Mouse (Mus musculus): ENCODE results near the gene Abr. TPM values are rescaled to one million over a fixed set of nuclear protein-coding genes. Genes with fewer than 3 reads are reported as not detected.
A peak's percentile ranks its signal among the peaks of the same experiment; 100 is the strongest.

Gene Abr
- total RNA-seq, 2 experiments from 2014 or later: 45.8 to 84.4 TPM

DNA sequence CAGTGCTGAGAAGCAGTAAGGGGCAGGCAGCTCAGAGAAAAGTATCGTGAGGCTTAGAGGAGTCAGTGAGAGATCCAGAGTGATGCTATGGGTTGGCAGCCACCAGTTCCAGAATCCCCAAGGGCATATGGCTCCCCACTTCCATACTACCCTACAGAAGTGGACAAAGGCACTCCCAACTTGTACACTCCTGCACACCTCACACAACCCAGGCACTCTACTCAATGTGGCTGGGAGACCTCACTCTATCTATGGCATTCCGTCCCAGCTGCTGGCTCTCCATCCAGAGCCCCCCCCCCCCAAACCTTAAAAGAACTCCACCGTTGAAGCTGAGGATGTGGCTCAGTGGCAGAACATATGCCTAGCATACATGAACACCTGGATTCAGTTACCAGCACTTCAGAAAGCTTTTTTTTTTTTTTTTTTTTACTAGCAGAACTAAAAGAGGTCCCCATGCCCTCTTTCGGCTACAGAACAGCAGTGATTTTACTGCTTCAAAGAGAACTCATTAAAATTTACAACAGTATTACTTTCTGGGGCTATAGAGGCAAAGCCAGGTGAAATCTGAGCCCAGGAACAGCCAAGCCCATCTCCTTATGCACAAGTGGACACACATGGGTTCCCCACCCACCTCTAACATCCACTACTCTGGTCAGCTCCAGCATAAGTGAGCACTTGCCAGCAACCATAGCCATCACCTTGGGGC lies 96.3 kb downstream of the Abr start:
- ATAC-seq (ENCODE audit: poor library complexity, severe bottlenecking): no peak

GRCm38 (mm10) chr11:76524947-76525346 lies 97.2 kb downstream of the Abr start:
- ATAC-seq (ENCODE audit: poor library complexity, severe bottlenecking): peak; percentile 78

- ATAC-seq (ENCODE audit: poor library complexity, severe bottlenecking): no peak
These were observed 98.8 kb downstream of the Abr start for GRCm38 (mm10) chr11:76523356-76523755.

DNA sequence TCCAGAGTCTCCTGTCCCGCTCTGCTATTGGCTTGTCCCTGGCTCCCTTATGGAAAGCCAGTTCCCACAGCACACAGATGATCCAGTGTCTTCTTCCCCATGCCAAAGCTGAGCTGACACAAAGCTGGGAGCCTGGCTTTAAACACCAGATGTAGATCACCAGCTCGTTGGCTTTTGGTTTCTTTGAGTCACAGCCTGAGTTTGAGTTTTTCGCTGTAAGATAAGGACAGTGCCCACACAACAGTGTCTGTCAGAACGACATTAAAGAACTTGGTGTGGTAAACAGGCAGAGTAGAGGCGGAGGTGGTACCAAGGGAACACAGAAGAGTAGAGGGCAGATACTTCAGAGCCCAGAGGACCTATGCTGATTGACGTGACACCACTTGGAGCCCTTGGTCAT lies 101.2 kb downstream of the Abr start:
- ATAC-seq (ENCODE audit: poor library complexity, severe bottlenecking): no peak

- ATAC-seq (ENCODE audit: poor library complexity, severe bottlenecking): no peak
These were observed 103.5 kb downstream of the Abr start for GRCm38 (mm10) chr11:76518613-76519012.

GRCm38 (mm10) chr11:76518125-76518524 lies 104.0 kb downstream of the Abr start:
- ATAC-seq (ENCODE audit: poor library complexity, severe bottlenecking): no peak

DNA sequence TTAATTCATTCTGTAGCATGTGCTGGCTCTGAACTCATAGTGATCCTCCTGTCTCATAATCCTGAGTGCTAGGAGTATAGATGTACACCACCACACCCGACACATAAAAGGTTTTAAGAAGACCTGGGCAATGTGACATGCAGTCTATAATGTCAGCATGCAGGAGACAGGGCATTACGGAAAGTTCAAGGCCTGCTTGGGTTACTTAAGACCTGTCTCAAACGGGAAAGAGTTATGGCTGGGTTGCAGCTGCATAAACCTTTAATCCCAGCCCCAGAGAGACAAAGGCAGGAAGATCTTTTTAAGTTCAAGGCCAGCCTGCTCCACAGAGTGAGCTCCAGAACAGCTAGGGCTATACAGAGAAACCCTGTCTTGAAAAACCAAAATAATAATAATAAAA lies 105.2 kb downstream of the Abr start:
- no peak for ATAC-seq (ENCODE audit: poor library complexity, severe bottlenecking)

GRCm38 (mm10) chr11:76515123-76515522 lies 107.0 kb downstream of the Abr start:
- no peak for ATAC-seq (ENCODE audit: poor library complexity, severe bottlenecking)

DNA sequence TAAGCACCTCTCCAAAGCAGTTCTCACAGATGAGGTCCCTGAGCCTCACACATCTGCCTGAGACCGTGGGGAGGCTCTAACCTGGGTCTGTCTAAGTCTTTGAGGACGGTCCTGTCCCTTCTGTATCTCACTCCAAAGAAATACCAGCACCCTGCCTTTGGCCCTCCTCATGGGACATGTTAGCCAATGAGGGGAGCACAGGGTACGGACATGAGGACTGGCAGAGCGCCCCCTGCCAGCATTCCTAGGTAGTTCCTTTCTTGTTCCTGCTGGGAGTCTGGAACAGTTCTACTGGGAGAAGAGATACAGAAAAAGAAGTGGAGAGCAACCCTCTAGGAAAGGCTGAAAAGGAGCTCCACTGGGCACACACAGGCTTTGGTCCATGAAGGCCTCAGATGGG lies 111.1 kb downstream of the Abr start:
- no peak for ATAC-seq (ENCODE audit: poor library complexity, severe bottlenecking)

- ATAC-seq (ENCODE audit: poor library complexity, severe bottlenecking): no peak
These were observed 112.1 kb downstream of the Abr start for GRCm38 (mm10) chr11:76509751-76510723.

DNA sequence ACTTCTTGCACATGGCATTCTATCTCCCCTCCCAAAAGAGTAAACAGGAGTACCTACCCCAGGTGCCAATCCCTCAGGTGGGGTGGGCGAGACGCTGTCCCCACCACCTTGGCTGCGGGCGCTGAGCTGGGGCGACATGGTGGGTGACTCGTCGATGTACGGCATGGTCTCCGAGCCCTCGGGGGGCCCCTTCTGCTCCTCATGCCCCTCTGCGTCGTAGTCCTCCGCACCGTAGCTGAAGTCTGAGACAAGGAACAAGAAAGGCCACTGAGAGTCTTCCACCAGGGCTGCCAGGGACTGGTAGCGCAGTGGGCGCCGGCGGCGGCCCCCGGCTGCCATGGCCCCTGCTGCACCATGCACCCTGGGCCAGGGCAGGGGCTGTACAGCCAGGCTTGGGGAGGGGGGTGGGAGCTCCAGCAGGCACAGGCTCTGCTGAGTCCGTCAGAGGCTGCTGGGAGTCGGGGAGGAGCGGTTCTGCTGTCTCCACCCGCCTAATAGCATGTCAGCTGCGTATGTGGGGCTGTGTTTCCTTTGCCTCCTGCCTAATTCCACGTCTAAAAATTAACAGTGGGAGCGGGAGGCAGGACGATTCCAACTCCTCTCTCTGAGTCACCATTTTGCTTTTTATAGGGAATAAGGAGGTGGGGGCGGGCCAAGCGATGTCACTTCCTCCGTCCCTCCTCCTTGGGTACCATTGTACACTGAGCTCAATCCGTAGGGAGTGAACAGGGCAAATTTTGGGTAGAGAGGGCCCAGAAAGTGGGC lies 113.1 kb downstream of the Abr start:
- no peak for ATAC-seq (ENCODE audit: poor library complexity, severe bottlenecking)

DNA sequence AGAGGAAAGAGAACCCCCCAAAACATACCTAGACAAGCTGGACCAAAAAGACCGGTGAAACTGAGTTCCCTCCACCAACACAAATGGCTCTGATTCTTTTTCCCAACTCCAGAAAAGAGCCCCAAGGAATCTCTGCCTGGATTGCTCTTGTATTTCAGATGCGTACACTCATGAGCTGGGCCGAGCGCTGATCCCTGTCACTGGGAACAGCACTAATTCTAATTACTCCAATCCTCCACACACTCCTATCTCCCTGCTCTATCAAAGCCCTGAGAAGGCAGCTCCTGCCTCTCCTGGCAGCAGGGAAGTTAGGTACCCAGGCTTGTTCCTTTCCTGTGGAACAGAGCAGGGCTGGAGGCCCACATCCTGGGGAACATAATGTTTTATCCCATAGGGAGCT lies 114.0 kb downstream of the Abr start:
- ATAC-seq (ENCODE audit: poor library complexity, severe bottlenecking): no peak

DNA sequence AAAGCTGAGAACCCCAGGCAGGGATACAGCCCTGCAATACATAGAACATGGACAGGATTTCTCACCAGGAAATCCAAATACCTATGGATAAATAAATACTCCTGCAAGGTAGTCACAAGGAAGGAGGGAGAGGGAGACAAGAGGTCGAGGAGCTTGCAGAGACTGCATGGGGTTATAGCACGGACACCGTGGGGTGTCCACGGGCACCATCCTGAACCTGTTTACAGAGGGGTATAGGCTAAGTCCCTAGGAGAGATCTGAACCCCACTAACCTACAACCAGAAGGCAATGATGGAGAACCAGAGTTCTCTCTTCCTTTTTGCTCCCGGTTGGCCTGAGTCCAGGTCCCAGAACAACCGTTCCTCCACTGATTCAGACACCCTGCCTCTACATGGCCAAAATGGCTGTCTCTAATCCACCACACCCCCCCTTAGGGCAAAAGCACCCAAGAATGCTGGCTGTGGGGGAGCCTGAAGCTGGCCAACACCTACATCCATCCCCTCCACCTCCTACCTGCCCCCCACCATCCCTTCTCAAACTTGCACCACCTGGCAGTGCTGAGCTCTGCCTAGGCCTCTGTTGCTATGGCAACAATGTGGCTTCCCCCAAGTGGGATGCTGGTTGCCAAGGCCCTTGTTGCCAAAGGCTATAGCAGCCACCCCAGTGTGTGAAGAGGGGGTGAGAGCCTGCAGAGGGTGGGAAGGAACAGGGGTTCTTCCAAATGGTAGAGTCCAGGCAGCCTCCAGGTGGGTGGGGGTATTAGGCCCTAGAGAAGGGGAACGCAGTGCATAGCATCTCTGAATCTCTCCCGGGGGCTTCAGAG lies 114.6 kb downstream of the Abr start:
- no peak for ATAC-seq (ENCODE audit: poor library complexity, severe bottlenecking)

GRCm38 (mm10) chr11:76506514-76507228 lies 115.4 kb downstream of the Abr start:
- ATAC-seq (ENCODE audit: poor library complexity, severe bottlenecking): peak; percentile 77

- ATAC-seq (ENCODE audit: poor library complexity, severe bottlenecking): no peak
These were observed 117.0 kb downstream of the Abr start for GRCm38 (mm10) chr11:76505106-76505505.

- ATAC-seq (ENCODE audit: poor library complexity, severe bottlenecking): no peak
These were observed 118.1 kb downstream of the Abr start for GRCm38 (mm10) chr11:76504058-76504457.

DNA sequence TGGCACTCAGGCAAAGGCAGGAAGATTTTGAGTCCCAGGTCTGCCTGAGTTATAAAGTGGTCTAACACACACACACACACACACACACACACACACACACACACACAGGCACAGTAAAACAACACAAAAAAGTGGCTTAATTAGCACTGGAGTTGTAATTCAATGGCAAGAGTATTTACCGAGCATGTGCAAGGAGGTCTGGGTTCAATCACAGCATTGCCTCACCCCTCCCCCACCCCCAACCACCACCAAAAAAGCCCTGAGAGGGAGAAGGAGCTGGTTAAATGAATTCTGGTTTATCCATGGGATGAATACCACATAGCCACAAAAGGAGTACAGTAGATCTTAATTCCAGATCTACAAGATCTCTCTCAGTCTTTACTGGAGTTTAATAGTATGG lies 122.1 kb downstream of the Abr start:
- no peak for ATAC-seq (ENCODE audit: poor library complexity, severe bottlenecking)

GRCm38 (mm10) chr11:76499564-76499963 lies 122.5 kb downstream of the Abr start:
- ATAC-seq (ENCODE audit: poor library complexity, severe bottlenecking): no peak

GRCm38 (mm10) chr11:76497769-76498152 lies 124.4 kb downstream of the Abr start:
- no peak for ATAC-seq (ENCODE audit: poor library complexity, severe bottlenecking)
